Mouse (Mus musculus): ENCODE measurements around the gene Zfp961.
"Not testable (repeated sequence)": the region's sequence is repeated elsewhere in the genome, so short reads cannot be mapped to it uniquely, and the experiment has no call there.

The Zfp961 gene

DNA sequence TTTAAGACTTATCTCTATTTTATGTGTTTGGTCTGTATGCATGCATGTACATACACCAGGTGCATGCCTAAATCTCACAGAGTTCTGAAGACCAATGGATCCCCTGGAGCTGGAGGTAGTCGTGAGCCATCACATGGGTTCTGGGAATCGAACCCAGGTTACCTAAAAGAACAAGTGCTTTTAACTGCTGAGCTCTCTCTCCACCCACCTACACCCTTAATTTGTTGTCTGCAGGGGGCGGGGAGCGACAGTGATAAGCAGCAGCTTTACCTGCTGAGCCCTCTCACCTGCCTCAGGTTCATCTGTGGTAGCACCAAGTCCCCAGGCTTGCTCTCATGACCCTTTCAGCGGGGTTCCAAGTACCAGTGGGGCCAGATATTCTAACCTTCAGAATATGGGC, 11.0 kb downstream of the Zfp961 start:
- no peak for DNase-seq (ENCODE audit: low read depth, low spot score)

- no peak for DNase-seq (ENCODE audit: low read depth, low spot score)
Observed at GRCm38 (mm10) chr8:71964051-71964450, 13.2 kb downstream of the Zfp961 start.

DNA sequence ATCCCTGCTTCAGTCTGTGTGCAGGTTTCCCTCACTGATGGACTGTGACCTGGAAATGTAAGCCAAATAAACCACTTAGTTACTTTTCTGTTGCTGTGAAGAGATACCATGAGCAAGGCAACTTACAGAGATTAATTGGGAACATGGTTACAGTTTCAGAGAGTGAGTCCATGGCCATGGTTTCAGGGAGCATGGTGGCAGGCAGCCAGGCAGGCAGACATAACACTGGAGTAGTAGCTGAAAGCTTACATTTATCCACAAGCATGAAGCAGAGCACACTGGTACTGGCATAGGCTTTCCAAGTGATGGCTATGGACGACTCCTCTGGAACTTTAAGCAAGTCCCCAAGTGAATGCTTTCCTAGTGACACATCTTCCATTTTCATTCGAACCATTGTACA, 14.3 kb downstream of the Zfp961 start:
- no peak for DNase-seq (ENCODE audit: low read depth, low spot score)

GRCm38 (mm10) chr8:71966411-71966810, 15.6 kb downstream of the Zfp961 start:
- peak; percentile 22 for DNase-seq (ENCODE audit: low read depth, low spot score)

DNA sequence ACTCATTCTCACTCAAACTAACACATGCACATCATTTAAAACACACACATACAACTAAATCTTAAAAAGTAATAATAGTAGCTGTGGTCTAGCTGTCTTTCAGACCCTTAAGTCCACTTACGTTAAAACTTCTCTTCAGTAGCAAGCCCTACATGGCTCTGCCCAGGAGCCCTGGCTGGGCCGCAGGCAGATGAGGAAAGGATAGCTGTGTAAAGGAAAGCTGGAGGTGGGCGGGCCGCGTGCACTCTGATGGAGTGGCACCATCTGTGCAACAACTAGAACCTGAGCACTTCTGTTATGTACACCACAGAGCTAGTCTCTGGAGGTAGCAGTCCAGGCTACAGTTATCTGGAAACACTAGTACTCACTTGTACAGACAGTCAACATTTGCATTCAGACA, 16.4 kb downstream of the Zfp961 start:
- DNase-seq (ENCODE audit: low read depth, low spot score): no peak

- DNase-seq (ENCODE audit: low read depth, low spot score): no peak
Observed at GRCm38 (mm10) chr8:71968100-71968499, 17.3 kb downstream of the Zfp961 start.

DNA sequence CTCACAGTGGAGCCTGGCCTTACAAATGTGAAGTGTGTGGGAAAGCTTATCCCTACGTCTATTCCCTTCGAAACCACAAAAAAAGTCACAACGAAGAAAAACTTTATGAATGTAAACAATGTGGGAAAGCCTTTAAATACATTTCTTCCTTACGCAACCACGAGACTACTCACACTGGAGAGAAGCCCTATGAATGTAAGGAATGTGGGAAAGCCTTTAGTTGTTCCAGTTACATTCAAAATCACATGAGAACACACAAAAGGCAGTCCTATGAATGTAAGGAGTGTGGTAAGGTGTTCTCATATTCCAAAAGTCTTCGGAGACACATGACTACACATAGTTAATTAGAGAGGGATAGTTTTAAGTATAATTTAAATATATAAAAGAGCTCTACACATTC, 17.8 kb downstream of the Zfp961 start:
- no peak for DNase-seq (ENCODE audit: low read depth, low spot score)

- peak; percentile 30 for DNase-seq (ENCODE audit: low read depth, low spot score)
Observed at GRCm38 (mm10) chr8:71971945-71972344, 21.1 kb downstream of the Zfp961 start.

GRCm38 (mm10) chr8:71974211-71974610, 23.4 kb downstream of the Zfp961 start:
- DNase-seq (ENCODE audit: low read depth, low spot score): no peak

- DNase-seq (ENCODE audit: low read depth, low spot score): peak; percentile 47
Observed at GRCm38 (mm10) chr8:71981032-71981431, 30.2 kb downstream of the Zfp961 start.

GRCm38 (mm10) chr8:71981456-71981855, 30.6 kb downstream of the Zfp961 start:
- DNase-seq (ENCODE audit: low read depth, low spot score): peak; percentile 43

- DNase-seq (ENCODE audit: low read depth, low spot score): no peak
Observed at GRCm38 (mm10) chr8:71984601-71985000, 33.8 kb downstream of the Zfp961 start.

- no peak for DNase-seq (ENCODE audit: low read depth, low spot score)
Observed at GRCm38 (mm10) chr8:71988110-71988866, 37.5 kb downstream of the Zfp961 start.

GRCm38 (mm10) chr8:71988867-71989599, 38.2 kb downstream of the Zfp961 start:
- DNase-seq (ENCODE audit: low read depth, low spot score): no peak

DNA sequence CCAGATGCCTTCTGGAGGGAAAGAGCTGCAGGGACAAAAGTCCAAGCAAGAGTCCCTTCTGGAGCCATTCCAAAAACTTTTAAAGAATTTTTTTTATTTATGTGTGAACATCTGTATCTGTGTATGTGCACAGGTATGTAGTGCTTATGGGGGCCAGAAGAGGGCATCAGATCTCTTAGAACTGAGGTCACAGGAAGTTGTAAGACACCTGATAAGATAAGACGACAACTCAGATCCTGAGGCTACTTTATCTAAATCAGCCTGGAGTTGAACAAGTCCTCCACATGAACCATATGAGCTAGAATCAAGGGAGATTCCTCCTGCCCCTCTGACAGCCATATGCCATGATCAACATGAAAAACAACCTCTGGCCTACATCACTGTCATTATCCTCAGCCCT, 48.6 kb downstream of the Zfp961 start:
- no peak for DNase-seq (ENCODE audit: low read depth, low spot score)

- DNase-seq (ENCODE audit: low read depth, low spot score): no peak
Observed at GRCm38 (mm10) chr8:72000223-72000622, 49.4 kb downstream of the Zfp961 start.

- DNase-seq (ENCODE audit: low read depth, low spot score): no peak
Observed at GRCm38 (mm10) chr8:72002942-72003341, 52.1 kb downstream of the Zfp961 start.

- no peak for DNase-seq (ENCODE audit: low read depth, low spot score)
Observed at GRCm38 (mm10) chr8:72005912-72006311, 55.1 kb downstream of the Zfp961 start.

DNA sequence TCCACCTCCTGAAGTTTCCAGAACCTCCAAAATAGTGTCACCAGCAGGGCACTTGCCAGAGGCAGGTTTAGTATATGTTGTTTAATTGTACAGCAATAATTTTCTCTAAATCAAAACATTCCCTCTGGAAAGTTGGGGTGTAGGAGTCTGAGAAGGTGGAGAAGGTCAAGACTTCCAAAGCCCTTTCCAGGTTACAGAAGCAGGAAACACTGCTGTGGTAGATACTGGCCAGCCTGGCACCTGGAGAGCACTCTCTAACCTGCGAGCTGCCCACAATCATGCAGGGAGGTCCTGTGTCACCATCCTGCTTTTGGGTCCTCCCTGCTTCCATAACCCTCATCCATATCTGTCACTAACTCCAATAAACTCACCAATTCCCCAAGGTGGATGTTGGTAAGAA, 55.9 kb downstream of the Zfp961 start:
- DNase-seq (ENCODE audit: low read depth, low spot score): no peak

DNA sequence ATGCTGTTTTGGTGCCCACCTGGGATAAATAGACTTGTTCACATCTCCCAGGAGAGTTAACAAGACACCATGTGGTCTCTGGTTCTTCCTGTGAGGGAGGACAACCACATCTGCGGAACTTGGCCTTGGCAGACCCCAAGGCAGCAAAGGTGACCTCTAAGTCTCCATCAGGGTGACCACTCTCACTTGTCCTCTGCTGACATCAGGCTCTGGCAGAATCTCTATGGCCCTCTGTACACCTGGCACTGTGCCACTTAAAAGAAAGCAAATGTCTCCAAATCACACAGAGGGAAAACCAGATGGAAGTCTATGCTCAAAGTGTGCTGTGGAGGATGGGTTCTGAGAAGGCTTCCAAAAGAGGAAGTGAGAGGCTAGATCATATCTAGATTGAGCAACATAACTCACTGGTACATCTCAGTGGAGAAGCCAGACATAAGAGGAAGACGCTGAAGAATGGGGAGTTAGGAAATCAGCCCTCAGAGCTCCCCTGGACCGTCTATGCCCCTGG, 57.4 kb downstream of the Zfp961 start:
- DNase-seq (ENCODE audit: low read depth, low spot score): peak; percentile 70

DNA sequence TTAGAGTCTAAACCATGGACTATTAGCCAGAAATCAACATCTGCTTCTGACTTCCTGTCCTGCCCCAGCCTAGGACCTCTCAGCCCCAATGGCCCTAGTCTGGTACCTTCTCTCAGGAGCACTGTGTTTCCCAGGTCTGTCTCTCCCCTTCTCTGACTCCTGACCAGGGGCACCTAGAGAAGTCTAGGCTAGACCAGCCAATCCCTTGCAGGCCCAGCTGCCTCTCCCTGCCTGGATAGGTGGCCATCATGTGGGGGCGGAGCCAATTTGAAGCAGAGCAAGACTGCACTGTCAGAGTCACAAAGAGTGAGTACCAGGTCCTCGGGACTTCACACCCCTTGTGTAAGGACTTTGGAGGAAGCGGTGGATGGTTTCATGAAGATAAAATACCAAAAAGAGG, 58.6 kb downstream of the Zfp961 start, which contains the start of gene Cyp4f18:
Gene Cyp4f18, minus strand, starts transcription at position 154 of the 400 bp plus-strand sequence.
- DNase-seq (ENCODE audit: low read depth, low spot score): no peak

DNA sequence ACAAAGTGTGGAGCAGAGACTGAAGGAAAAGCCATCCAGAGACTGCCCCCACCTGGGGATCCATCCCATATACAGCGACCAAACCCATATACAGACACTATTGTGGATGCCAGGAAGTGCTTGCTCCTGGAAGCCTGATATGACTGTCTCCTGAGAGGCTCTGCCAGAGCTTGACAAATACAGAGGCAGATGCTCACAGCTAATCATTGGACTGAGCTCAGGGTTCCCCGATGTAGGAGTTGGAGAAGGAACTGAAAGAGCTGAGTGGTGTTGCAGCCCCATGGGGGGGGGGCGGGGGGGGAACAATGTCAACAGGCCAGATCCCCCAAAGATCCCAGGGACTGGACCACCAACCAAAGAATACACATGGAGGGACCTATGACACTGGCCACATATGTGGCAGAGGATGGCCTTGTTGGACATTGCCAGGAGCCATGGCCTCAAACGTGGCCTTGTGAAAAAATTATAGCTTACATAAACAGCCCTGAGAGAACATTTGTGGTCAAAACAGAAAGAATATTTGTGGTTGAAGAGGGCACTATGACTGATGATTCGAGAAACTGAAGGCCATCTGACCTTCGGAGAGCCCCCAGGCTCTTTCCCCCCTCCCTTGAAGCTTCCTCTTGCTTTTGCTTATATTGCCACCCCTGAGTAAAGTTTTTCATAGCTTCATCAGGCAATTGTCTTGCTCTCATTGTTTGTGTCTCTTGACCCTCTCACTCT, 62.8 kb downstream of the Zfp961 start:
- not testable (repeated sequence) for DNase-seq (ENCODE audit: low read depth, low spot score)

Data from A20 (cell line).